Mouse (Mus musculus): ENCODE results near the gene Cdc25b. TPM values are rescaled to one million over a fixed set of nuclear protein-coding genes. Genes with fewer than 3 reads are reported as not detected.

Gene Cdc25b
- polyA plus RNA-seq, 1 experiment from 2014 or later, result 63.4 TPM

DNA sequence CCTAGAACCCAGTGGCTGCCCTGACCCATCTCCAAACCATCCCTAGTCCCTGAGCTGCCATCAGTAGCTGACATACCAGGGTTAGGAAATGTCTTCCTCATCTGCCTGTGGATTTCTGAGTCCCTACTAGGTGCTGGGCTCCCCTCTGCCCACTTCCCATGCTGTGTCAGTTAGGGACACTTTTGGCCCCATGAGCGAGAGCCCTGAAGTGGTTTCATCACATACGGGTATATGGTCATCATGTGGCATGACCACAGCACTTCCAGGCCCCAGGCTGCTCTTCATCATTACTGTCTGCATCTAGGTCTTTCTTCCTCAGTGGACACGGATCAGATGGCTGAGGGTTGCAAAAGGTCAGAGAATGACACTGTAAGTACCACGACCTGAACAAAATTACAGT is 20.0 kb downstream of the Cdc25b start, which contains the start of gene Ap5s1:
Ap5s1 (plus strand) TSS at position 301 of the 400 bp plus-strand sequence.
- no peak for ATAC-seq (ENCODE audit: insufficient number of reproducible peaks, insufficient read depth, low FRiP score, low read depth)
- Histone ChIP-seq H3K4me2 (replicated peaks; ENCODE audit: low read depth, low read length) (no peak within 1 kb of the TSS), H3K36me3 (ENCODE audit: control insufficient read depth, insufficient read depth, low read length) (no peaks in the 10 kb centered on the region), H3K4me3 (ENCODE audit: low read depth, low read length) (no peak within 1 kb of the TSS), H3K27me3 (ENCODE audit: control insufficient read depth, insufficient read depth, low read length) (no peaks in the 10 kb centered on the region), H3K9ac (replicated peaks; ENCODE audit: low read depth, low read length) (no peak within 1 kb of the TSS), H3K9me3 (ENCODE audit: control insufficient read depth, low read depth, low read length) (no peaks in the 10 kb centered on the region), H3K27ac (ENCODE audit: low read length) (no peak within 1 kb of the TSS), H3K4me1 (ENCODE audit: control insufficient read depth, insufficient read depth, low read length) (peaks cover 24% of the 10 kb centered on the region)
- WGBS, result 80% methylated on average over 4 of the region's 4 CpGs

DNA sequence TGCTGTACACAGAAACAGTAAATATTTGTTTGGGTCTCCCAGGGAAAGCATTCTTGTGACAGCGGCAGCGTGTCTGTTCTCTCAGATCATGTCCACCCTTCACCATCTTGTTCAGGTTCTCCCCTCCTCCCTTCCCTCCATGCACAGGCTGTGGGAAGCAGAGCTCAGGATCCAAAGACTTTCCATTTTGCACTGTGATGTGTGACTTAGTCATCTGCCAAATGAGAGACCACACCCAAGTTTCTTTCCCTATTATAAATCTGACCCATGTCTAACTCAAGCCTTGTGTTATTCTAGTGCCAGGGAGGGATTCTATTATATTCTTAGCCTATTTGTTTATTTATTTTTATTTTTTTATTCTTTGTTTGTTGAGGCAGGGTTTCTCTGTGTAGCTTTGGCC is 21.6 kb downstream of the Cdc25b start:
- Histone ChIP-seq H3K9me3 (ENCODE audit: control insufficient read depth, low read depth, low read length) (no peaks in the 10 kb centered on the region), H3K4me1 (ENCODE audit: control insufficient read depth, insufficient read depth, low read length) (peaks cover 24% of the 10 kb centered on the region), H3K27me3 (ENCODE audit: control insufficient read depth, insufficient read depth, low read length) (no peaks in the 10 kb centered on the region), H3K36me3 (ENCODE audit: control insufficient read depth, insufficient read depth, low read length) (peaks cover 3% of the 10 kb centered on the region; the same call in 1 of the 2 replicates), H3K27ac (ENCODE audit: low read length) (no peak overlapping the region), H3K4me2 (replicated peaks; ENCODE audit: low read depth, low read length) (no peak overlapping the region), H3K9ac (replicated peaks; ENCODE audit: low read depth, low read length) (no peak overlapping the region), H3K4me3 (ENCODE audit: low read depth, low read length) (no peak overlapping the region)
- WGBS, result 71% methylated on average over 2 of the region's 2 CpGs
- ATAC-seq (ENCODE audit: insufficient number of reproducible peaks, insufficient read depth, low FRiP score, low read depth), result no peak

DNA sequence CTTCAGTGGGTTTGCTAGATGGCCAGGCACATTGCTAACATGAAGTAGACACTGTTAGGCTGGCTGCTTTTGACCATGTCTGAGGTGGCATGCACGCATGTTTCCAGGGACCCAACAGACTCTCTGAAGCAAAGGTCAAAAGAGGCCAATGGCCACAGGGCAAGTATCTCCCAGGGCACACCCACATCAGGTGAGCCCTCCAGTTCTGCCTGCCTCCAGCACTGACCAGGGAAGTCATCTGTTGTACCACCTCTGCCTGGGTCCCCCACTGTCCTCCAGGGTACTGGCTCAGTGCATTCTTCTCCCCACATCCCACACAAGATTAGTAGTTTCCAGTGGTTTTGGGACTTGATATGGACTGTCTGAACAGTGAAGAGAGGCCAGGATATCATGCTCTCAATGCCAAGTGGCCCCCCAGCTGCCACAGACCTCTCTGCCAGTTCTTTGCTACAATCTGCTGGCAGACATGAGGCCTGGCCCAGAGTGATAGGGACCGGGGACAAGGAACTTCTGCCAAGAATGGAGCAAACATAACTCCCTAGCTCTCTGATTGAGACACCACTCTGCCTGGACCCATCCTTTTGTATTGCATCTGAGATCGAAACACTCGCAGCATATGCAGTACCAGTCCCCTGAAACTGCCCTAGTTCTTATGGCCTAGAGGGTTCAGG is 22.5 kb downstream of the Cdc25b start:
- Histone ChIP-seq H3K4me1 (ENCODE audit: control insufficient read depth, insufficient read depth, low read length) (peaks cover 24% of the 10 kb centered on the region), H3K4me3 (ENCODE audit: low read depth, low read length) (peak overlapping the region; percentile 55; the same call in 1 of the 2 replicates), H3K4me2 (replicated peaks; ENCODE audit: low read depth, low read length) (peak overlapping the region; percentile 57), H3K9me3 (ENCODE audit: control insufficient read depth, low read depth, low read length) (no peaks in the 10 kb centered on the region), H3K36me3 (ENCODE audit: control insufficient read depth, insufficient read depth, low read length) (peaks cover 3% of the 10 kb centered on the region; the same call in 1 of the 2 replicates), H3K27me3 (ENCODE audit: control insufficient read depth, insufficient read depth, low read length) (no peaks in the 10 kb centered on the region), H3K27ac (ENCODE audit: low read length) (peak overlapping the region; percentile 86), H3K9ac (replicated peaks; ENCODE audit: low read depth, low read length) (peak overlapping the region; percentile 4; the same call in 1 of the 2 replicates)
- ATAC-seq (ENCODE audit: insufficient number of reproducible peaks, insufficient read depth, low FRiP score, low read depth), result 0 out of 2 replicates have a peak, but pooled peaks have one; percentile 0
- 73% methylated on average over 4 of the region's 4 CpGs for WGBS

DNA sequence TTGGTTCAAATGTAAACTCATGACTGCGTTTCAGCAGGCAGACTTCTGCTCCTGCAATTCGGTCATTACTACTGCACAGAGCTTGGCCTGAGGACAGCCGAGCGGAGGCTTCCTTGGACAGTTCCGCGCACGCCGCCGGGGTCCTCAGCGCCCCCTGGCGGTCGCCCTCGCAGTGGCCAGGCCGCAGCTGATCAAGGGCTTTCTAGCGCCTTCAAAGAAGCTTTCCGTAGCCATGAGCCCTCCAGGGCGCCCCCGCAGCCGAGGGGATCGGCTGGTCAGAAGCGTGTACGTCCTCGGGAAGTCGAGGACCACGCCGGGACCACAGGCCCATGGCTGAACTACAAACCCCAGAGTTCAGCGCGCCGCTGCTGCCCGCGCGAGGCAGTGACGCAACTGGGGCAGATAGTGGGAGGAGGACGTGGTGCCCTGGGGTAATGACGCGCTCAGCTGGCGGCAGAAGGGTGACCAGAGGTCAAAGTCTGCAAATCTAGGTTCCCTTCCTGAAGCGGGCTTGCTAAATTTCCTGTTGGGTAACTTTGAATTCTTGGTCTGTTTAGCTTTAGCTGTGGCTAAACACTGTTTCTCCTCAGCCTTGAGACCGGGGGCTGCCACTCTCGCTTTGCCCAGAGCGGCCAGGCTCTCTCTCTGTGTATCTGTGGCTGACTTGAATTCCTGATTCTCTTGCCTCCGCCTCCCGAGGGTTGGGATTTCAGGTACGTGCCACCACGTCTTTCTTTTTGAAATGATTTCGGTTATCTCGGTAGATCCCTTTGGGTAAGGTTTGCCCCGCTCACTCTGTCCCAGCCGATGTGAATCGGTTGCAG is 23.4 kb downstream of the Cdc25b start:
- ATAC-seq (ENCODE audit: insufficient number of reproducible peaks, insufficient read depth, low FRiP score, low read depth), result peak; percentile 95
- WGBS, result 1% methylated on average over 50 of the region's 50 CpGs
- peaks cover 16% of the 10 kb centered on the region for H3K4me1 ChIP-seq (ENCODE audit: control insufficient read depth, insufficient read depth, low read length)
- H3K36me3 ChIP-seq (ENCODE audit: control insufficient read depth, insufficient read depth, low read length), result peaks cover 3% of the 10 kb centered on the region; the same call in 1 of the 2 replicates
- peak overlapping the region; percentile 54 for H3K9ac ChIP-seq (replicated peaks; ENCODE audit: low read depth, low read length)
- peak overlapping the region; percentile 55 for H3K4me3 ChIP-seq (ENCODE audit: low read depth, low read length)
- no peaks in the 10 kb centered on the region for H3K27me3 ChIP-seq (ENCODE audit: control insufficient read depth, insufficient read depth, low read length)
- peak overlapping the region; percentile 57 for H3K4me2 ChIP-seq (replicated peaks; ENCODE audit: low read depth, low read length)
- H3K9me3 ChIP-seq (ENCODE audit: control insufficient read depth, low read depth, low read length), result no peaks in the 10 kb centered on the region
- peak overlapping the region; percentile 86 for H3K27ac ChIP-seq (ENCODE audit: low read length)

DNA sequence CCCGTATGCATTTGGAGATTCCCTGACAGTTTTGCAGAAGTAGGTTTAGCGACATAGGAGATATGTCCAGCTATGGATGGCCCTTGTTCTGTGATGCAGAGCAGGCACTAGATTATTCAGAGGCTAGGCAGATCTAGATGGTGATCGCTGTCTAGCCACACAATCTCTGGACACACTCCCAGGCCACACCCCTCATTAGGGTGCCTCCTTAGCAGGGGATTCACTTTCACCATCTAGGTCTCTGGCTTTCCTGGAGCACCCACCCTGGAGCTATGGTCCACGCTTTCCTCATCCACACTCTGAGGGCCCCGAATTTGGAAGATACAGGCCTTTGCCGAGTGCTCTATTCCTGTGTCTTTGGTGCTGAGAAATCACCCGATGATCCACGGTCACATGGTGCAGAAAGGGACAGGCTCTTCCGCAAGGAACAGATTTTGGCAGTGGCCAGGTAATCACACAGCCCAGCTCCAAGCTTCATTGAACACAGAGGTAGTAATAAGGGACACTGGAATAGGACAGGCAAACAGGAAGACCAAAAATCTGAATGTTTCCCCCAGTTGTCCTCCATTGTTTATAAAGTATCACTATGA is 24.4 kb downstream of the Cdc25b start:
- Histone ChIP-seq H3K27ac (ENCODE audit: low read length) (peak overlapping the region; percentile 86), H3K27me3 (ENCODE audit: control insufficient read depth, insufficient read depth, low read length) (no peaks in the 10 kb centered on the region), H3K4me3 (ENCODE audit: low read depth, low read length) (peak overlapping the region; percentile 55), H3K4me1 (ENCODE audit: control insufficient read depth, insufficient read depth, low read length) (peaks cover 13% of the 10 kb centered on the region), H3K36me3 (ENCODE audit: control insufficient read depth, insufficient read depth, low read length) (peaks cover 3% of the 10 kb centered on the region; the same call in 1 of the 2 replicates), H3K4me2 (replicated peaks; ENCODE audit: low read depth, low read length) (peak overlapping the region; percentile 57), H3K9ac (replicated peaks; ENCODE audit: low read depth, low read length) (peak overlapping the region; percentile 54), H3K9me3 (ENCODE audit: control insufficient read depth, low read depth, low read length) (no peaks in the 10 kb centered on the region)
- WGBS, result 64% methylated on average over 9 of the region's 9 CpGs
- ATAC-seq (ENCODE audit: insufficient number of reproducible peaks, insufficient read depth, low FRiP score, low read depth), result no peak

DNA sequence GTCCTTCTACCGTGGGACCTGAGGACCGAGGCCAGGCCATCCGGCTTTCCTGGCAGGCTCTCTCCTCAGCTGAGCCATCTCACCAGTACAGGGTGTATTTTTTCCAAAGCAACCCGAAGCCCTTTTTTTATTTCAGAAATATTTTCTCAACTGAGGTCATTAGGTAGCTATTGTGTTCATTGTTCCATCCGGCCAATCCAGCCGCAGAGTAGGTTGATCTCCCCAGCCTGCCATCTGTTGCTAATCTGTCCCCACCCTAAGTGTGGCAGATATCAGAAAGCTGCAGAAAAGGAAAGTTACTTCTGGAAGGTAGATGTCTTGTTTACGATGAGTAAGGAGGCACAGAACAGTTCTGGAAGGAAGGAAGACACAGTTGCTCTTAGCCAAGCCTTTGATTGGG is 27.0 kb downstream of the Cdc25b start:
- Histone ChIP-seq H3K9me3 (ENCODE audit: control insufficient read depth, low read depth, low read length) (no peaks in the 10 kb centered on the region), H3K4me2 (replicated peaks; ENCODE audit: low read depth, low read length) (no peak overlapping the region), H3K4me1 (ENCODE audit: control insufficient read depth, insufficient read depth, low read length) (peaks cover 13% of the 10 kb centered on the region), H3K27me3 (ENCODE audit: control insufficient read depth, insufficient read depth, low read length) (no peaks in the 10 kb centered on the region), H3K36me3 (ENCODE audit: control insufficient read depth, insufficient read depth, low read length) (peaks cover 3% of the 10 kb centered on the region; the same call in 1 of the 2 replicates), H3K9ac (replicated peaks; ENCODE audit: low read depth, low read length) (no peak overlapping the region), H3K4me3 (ENCODE audit: low read depth, low read length) (no peak overlapping the region), H3K27ac (ENCODE audit: low read length) (no peak overlapping the region)
- no peak for ATAC-seq (ENCODE audit: insufficient number of reproducible peaks, insufficient read depth, low FRiP score, low read depth)
- 83% methylated on average over 7 of the region's 7 CpGs for WGBS

DNA sequence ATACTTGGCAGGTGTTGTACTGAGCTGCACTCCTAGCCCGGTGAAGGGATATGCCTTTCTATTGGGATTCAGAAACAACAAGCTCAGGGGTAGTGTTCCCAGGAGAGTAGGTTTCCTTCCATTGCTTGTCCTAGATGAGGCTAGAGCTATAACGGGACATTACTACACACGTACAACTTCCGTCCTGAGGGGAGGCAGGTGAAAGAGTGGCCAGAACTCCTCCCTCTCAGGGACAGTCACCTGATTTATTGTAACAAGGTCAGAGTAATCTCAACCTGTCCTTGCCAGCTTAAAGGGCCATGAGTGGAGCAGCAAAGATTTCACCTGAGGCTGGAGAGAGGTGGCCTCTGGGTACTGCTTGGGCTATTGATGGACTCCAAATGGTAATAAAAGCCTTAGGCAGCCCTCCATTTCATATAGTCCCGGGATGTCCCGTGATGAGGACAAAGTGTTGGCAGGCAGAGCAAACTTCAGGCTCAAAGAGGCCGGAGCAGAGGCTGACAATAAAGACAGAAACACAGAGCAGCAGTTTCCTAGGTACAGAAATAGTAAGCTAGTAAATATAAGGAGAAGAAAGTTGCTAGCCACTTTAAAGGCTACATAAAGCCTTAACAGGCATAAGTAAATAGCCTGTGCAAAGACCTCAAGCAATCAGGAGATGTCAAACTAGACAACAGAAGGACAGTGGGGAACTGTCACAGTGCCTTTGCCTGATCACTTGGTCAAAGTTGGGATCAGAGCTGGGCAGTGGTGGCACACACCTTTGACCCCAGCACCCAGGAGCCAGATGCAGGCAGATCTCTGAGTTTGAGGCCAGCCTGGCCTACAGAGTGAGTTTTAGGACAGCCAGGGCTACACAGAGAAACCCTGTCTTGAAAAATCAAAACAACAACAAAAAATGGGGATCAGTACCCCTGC is 29.5 kb downstream of the Cdc25b start:
- peaks cover 3% of the 10 kb centered on the region; the same call in 1 of the 2 replicates for H3K36me3 ChIP-seq (ENCODE audit: control insufficient read depth, insufficient read depth, low read length)
- no peaks in the 10 kb centered on the region for H3K27me3 ChIP-seq (ENCODE audit: control insufficient read depth, insufficient read depth, low read length)
- no peak overlapping the region for H3K27ac ChIP-seq (ENCODE audit: low read length)
- no peak overlapping the region for H3K9ac ChIP-seq (replicated peaks; ENCODE audit: low read depth, low read length)
- no peak overlapping the region for H3K4me2 ChIP-seq (replicated peaks; ENCODE audit: low read depth, low read length)
- no peak overlapping the region for H3K4me3 ChIP-seq (ENCODE audit: low read depth, low read length)
- no peak for ATAC-seq (ENCODE audit: insufficient number of reproducible peaks, insufficient read depth, low FRiP score, low read depth)
- 77% methylated on average over 7 of the region's 7 CpGs for WGBS
- H3K9me3 ChIP-seq (ENCODE audit: control insufficient read depth, low read depth, low read length), result no peaks in the 10 kb centered on the region
- peaks cover 2% of the 10 kb centered on the region for H3K4me1 ChIP-seq (ENCODE audit: control insufficient read depth, insufficient read depth, low read length)
